Mouse (Mus musculus) liver, embryonic 11.5 days (tissue): ENCODE data around the gene Rps7. TPM values are rescaled to one million over a fixed set of nuclear protein-coding genes. Genes with fewer than 3 reads are reported as not detected.

ENCODE experiments used
- ATAC-seq: fragments of 200-750 bp; cut with Nextera tagmentation; replicated peaks from 2 replicates; pipeline ENCODE4 v1.8.0; 2017; ENCODE audit warnings: moderate number of reproducible peaks, mild to moderate bottlenecking, moderate TSS enrichment, moderate library complexity; ENCODE audit not compliant: low FRiP score
- DNase-seq: peaks from one replicate; pipeline ENCODE4 v3.0.0-alpha.2; 2017; ENCODE audit warnings: low spot score
- H3K27ac ChIP-seq: fragments of 300-500 bp; sonication (generic); 2 replicates; pipeline ENCODE4 v1.5.1; 2014; ENCODE audit warnings: mild to moderate bottlenecking, low read depth, low read length, control low read depth
- H3K27me3 ChIP-seq: fragments of 300-500 bp; sonication (generic); replicated peaks from 2 replicates; pipeline ENCODE4 v1.6.1; 2014; ENCODE audit warnings: low read length, mixed read lengths; ENCODE audit not compliant: control insufficient read depth, insufficient read depth
- H3K36me3 ChIP-seq: fragments of 300-500 bp; sonication (generic); 2 replicates; pipeline ENCODE4 v1.6.1; 2014; ENCODE audit warnings: mild to moderate bottlenecking, low read length, moderate library complexity, mixed read lengths; ENCODE audit not compliant: control insufficient read depth, insufficient read depth
- H3K4me1 ChIP-seq: fragments of 300-500 bp; sonication (generic); replicated peaks from 2 replicates; pipeline ENCODE4 v1.6.1; 2014; ENCODE audit warnings: low read length, mixed read lengths; ENCODE audit not compliant: control insufficient read depth, insufficient read depth
- H3K4me2 ChIP-seq: fragments of 300-500 bp; sonication (generic); 2 replicates; pipeline ENCODE4 v1.6.1; 2014; ENCODE audit warnings: mild to moderate bottlenecking, control low read depth, moderate library complexity
- H3K4me3 ChIP-seq: fragments of 300-500 bp; sonication (generic); 2 replicates; pipeline ENCODE4 v1.5.1; 2014; ENCODE audit warnings: low read depth, low read length, control low read depth
- H3K9ac ChIP-seq: fragments of 300-500 bp; sonication (generic); 2 replicates; pipeline ENCODE4 v1.6.1; 2014; ENCODE audit warnings: low read depth, low read length, control low read depth
- H3K9me3 ChIP-seq: fragments of 300-500 bp; sonication (generic); 2 replicates; pipeline ENCODE4 v1.6.1; 2016; ENCODE audit warnings: low read length, inconsistent platforms, mixed read lengths; ENCODE audit not compliant: control insufficient read depth
- WGBS: fragments of 180-500 bp; shearing (Covaris S2); extraction: QIAGEN DNeasy Blood & Tissue Kit; methylation state at CpG from one replicate; pipeline ENCODE4 v1.1.7; 2014; 5-methylcytosine and 5-hydroxymethylcytosine counted together
- microRNA-seq: library from miRNA; unstranded; fragments of <30 nt; microRNA quantifications from one replicate; pipeline ENCODE4, GENCODE M21; 2017; ENCODE audit warnings: borderline number of aligned reads
- polyA plus RNA-seq: library from polyadenylated mRNA; unstranded; fragments of >200 nt; fragmentation: Nextera tagmentation; extraction: Ambion mirVana; gene quantifications from 2 replicates; pipeline ENCODE4 v1.2.1, GENCODE M21; 2014

The Rps7 gene
- polyA plus RNA-seq, 1 experiment from 2014 or later = 1,023 TPM

- Histone ChIP-seq H3K4me1 (no peaks in the 10 kb centered on the region), H3K36me3 (no peaks in the 10 kb centered on the region), H3K9ac (no peak overlapping the region), H3K4me3 (no peak overlapping the region), H3K27ac (no peak overlapping the region), H3K27me3 (no peaks in the 10 kb centered on the region), H3K9me3 (no peaks in the 10 kb centered on the region), H3K4me2 (no peak overlapping the region)
- ATAC-seq = no peak
- WGBS = 49% methylated on average over 3 of the region's 3 CpGs
- no peak for DNase-seq
Measured at GRCm38 (mm10) chr12:28584036-28584435, 51.7 kb downstream of the Rps7 start.

- WGBS = 81% methylated on average over 8 of the region's 8 CpGs
- no peaks in the 10 kb centered on the region for H3K36me3 ChIP-seq
- H3K27ac ChIP-seq = no peak within 1 kb of the TSS
- ATAC-seq (no peak), DNase-seq (no peak)
- no peaks in the 10 kb centered on the region for H3K9me3 ChIP-seq
- H3K9ac ChIP-seq = no peak within 1 kb of the TSS
- H3K4me2 ChIP-seq = no peak within 1 kb of the TSS
- H3K4me3 ChIP-seq = no peak within 1 kb of the TSS
- no peaks in the 10 kb centered on the region for H3K27me3 ChIP-seq
- H3K4me1 ChIP-seq = no peaks in the 10 kb centered on the region
Measured at GRCm38 (mm10) chr12:28582423-28582822, 53.3 kb downstream of the Rps7 start, which contains the start of gene Allc. Gene Allc (minus strand): TSS chr12:28582523.

Small RNA genes lying within 50 kb of the gene (microRNA-seq; reads per million reads assigned to microRNA genes)
- 2.5 reads per million for gene Mir6937

Other genes starting within 250 kb of the Rps7 start
- gene Dcdc2c, start 83.6 kb downstream of the Rps7 start, polyA plus RNA-seq = not detected in 2 replicates
- gene Allc, start 53.4 kb downstream of the Rps7 start, polyA plus RNA-seq = 0.13 TPM in 1 of 2 replicates, not detected in the other
- 24.2 and 24.3 TPM in 2 replicates for gene Colec11, start 12.6 kb downstream of the Rps7 start, polyA plus RNA-seq
- gene Rnaseh1, start 13.6 kb upstream of the Rps7 start, polyA plus RNA-seq = 28.7 and 30.8 TPM in 2 replicates
- gene Adi1, start 39.3 kb upstream of the Rps7 start, polyA plus RNA-seq = 80.0 and 91.4 TPM in 2 replicates
- 43.2 and 44.2 TPM in 2 replicates for gene Trappc12, start 114.5 kb upstream of the Rps7 start, polyA plus RNA-seq
- gene Eipr1, start 115.8 kb upstream of the Rps7 start, polyA plus RNA-seq = 39.8 and 40.0 TPM in 2 replicates